Mouse (Mus musculus) thymus, postnatal 36 days (tissue): ENCODE data around the gene Olfr52.
"Not testable (repeated sequence)": the region's sequence is repeated elsewhere in the genome, so short reads cannot be mapped to it uniquely, and the experiment has no call there.

Experiments
- DNase-seq, 2 experiments: peaks; one replicate each; pipeline ENCODE4 v3.0.0; 2022; ENCODE audit warnings: mixed read lengths in 2 of 2

Olfr52 gene

DNA sequence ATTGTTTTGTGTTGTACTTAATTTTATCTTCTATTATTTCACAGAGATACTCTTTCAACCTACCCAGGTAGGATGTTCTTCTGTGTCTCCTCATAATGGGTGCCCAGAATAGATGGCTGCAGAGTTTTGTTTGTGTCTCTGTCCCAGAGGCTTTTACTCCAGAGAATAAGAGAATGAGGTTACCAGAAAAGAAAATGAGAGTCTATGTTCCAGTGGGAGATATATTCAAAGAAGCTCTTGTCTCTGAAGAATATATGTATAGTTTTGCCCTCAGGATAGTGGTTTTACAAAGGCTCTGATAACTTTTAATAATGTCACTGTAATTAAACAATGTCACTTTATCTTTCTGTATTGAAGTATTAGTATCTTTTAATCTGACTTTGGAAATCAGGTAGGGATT lies at the start of gene Olfr52:
Gene Olfr52, minus strand, starts transcription at position 101 of the 400 bp plus-strand sequence.
- no peak for DNase-seq

DNA sequence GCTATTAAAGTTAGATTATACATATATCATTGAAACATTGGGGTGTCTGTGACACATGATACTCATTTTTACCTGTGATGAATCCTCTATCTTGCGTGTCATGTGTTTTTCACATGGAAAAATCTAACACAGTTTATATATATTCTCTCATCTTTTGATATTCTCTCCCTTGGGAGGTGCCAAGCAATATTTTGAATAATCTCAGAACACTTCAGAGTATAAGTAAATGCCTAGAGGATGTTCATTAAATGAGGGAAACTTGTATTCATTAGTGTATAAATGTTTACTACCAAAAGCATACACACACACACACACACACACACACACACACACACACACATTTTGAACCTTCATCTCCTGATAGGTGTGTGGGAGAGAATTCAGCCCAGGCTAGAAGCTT lies 45.8 kb upstream of the Olfr52 start, which contains the start of gene Olfr1047:
Gene Olfr1047, minus strand, starts transcription at position 101 of the 400 bp plus-strand sequence.
- DNase-seq, result no peak

DNA sequence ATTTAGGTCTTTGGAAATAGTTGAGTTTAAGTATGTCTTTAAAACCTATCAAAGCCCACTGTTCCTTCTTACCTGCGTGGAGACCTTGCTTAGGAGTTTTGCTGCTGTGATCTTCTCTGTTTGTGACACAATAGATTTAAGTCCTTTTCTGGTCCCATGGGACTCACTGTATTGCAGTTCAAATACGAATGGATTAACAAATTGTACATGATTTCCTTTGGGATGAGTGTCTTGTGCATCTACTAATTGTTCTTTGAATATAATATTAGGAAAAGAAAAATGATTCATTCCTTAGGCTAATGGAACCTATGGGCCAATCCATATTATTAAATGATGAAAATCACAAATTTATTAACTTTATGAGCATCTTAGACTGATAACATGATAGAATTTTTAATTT lies 33.7 kb upstream of the Olfr52 start, which contains the start of gene Olfr1046:
Gene Olfr1046, minus strand, starts transcription at position 101 of the 400 bp plus-strand sequence.
- no peak for DNase-seq

DNA sequence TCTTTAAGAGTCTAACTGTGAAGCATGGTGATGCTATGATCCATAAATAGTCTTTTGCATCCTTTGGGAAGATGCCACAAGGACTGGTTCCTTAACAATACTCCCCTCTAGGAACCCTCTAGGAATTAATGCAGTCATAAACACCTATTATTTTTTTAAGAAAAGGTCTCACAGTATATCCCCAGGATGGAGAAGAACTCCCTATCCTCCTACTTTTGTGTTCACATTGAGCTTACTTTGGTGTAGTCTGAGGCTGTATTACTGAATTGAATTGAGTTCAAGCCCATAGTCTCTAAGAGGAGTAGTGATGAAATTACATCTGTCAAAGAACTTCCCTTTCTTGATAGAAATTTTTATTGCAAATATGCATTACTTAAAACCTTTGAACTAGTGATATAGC lies 17.4 kb upstream of the Olfr52 start, which contains the start of gene Olfr1045:
Gene Olfr1045, minus strand, starts transcription at position 101 of the 400 bp plus-strand sequence.
- DNase-seq, result no peak

DNA sequence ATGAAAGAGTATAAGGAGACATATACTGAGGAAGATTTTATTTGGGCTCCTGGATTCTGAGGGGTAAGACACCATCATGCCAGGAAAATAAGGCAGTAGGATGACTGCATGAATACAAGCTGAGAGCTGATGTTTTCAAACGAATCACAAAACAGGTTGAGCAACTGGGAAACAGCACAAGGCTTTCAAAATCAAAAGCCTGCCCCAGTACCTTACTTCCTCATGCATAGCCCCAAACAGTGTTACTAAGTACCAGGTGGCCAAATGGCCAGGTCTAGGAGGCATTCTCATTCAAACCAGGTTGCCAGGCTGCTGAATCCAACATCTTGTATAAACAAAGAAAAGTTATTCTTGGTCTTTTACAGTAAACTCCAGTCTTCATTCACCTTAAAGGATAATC lies 10.4 kb upstream of the Olfr52 start:
- no peak for DNase-seq

DNA sequence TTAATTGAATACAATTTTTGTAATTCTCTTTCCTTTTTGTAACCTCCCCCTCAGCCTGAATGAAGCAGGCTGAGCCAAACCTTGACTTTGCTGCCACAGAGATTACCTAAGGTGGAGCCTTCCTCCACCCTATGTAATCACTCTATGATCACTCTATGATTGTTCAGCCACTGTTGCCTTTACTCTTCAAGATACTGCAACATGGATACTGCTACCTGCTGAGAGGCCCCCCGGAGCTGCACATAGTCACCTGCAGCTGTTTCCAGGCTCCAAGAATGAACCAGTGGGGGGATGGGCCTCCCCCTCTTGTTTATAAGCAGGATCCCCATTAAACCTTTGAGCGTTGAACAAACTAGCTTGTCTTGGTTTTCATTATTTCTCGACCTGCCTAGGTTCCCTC lies 5.5 kb downstream of the Olfr52 start:
- no peak for DNase-seq

DNA sequence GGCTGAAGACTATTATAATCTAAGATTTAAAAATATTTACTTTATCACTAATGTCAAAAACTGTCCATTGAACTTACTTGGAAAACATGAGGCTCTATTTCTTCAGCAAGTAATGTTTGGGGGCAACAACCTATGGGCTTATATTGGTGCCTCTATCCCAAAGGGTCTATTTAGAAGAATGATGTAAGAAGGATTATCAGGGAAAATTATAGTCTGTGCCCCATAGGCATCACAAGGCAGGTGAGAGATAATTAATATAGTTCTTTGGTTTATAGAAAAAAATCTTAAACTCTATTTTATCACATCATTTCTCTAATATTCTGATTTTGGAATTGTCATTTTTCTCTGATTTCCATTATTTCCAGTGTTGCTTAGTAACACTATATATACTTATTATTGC lies 7.8 kb downstream of the Olfr52 start, which contains the start of gene Olfr1044:
Gene Olfr1044, minus strand, starts transcription at position 101 of the 400 bp plus-strand sequence.
- no peak for DNase-seq

DNA sequence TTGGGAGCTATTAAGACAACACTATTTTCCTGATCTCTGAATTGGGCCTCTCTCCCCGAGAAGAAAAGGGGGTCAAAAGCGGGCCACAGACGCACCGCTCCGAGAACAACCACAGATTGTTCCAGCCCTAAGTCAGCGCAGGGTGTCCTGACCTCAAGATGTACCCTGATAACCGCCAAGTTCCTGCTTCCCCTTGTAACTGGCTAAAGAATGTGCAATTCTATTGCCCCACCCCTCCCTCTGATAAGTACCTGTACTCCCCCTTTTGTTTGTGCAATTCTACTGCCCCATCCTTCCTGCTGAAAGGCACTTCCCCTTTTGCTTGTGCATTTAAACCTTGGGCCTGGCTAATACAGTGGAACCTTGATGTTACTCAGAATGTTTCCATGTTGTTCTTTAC lies 10.1 kb downstream of the Olfr52 start:
- not testable (repeated sequence) for DNase-seq

DNA sequence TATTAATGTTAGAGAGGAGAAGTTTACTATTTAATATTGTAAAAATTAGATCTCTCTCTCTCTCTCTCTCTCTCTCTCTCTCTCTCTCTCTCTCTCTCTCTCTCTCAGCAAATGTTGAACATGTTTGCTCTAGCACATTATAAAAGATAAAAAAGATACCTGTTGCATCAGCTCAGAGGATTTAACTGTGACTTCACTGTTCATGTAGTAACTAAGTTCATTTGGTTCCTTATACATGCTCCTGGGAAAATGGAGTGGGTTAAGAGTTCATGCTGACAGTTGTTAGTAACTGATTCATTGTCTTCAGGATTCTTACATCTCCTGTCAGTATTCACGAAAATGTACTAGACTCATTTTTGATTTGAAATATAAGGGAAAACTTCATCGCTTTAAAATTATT lies 18.1 kb downstream of the Olfr52 start, which contains the start of gene Olfr1043:
Gene Olfr1043, minus strand, starts transcription at position 101 of the 400 bp plus-strand sequence.
- DNase-seq, result no peak

DNA sequence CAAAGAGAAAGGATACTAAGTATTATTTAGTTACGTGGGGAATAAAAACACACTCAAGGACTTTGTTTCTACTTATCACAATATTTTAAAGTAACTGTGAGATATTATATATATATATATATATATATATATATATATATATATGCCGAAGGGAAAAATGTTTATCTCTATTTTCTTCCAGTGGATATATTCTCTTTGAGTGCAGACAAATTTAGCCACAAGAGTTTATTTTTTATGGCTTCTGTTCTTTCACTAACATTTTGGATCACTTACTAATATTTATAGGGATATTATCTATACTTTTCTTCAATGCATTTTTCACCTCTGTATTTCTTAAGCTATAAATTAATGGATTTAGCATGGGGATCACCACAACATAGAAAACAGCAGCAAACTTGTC lies 23.7 kb downstream of the Olfr52 start, which contains the start of gene Olfr1042:
Gene Olfr1042, minus strand, starts transcription at position 101 of the 400 bp plus-strand sequence.
- no peak for DNase-seq

DNA sequence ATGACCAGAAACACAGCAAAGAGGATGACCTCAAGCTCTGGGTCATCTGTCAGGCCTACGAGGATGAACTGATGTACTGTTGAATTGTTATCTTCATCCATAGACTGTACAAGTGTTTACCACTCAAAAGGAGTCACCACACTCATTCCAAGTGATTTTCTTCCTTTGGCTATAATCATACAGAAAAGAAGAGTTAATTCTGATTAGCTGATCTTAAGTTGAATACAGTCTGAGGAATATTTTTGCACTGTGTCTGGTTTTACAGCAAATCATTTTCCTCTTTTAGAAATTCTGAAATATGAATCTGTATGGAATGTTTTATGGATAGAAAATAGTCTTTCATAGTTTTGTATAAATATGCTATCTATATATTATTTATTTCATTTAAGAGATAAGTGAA lies 38.9 kb downstream of the Olfr52 start, which contains the start of gene Olfr1040:
Gene Olfr1040, minus strand, starts transcription at position 101 of the 400 bp plus-strand sequence.
- no peak for DNase-seq

DNA sequence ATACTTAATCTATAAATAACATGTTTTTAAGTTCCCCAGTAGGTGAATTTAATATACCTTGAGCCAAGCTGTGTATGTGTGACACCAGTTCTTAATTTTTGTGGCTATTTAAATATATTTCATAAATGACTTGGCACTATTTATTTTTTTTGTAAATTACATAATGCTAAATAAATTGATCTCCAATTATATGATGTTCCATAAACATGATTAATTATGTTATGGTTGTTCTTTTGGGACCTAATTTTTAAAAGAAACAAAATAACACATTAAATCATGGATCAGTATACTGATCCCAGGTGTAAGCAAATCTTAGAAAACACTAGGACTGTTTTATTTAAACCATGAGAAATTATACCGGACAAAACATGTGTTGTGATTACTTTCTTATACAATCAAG lies 49.7 kb downstream of the Olfr52 start, which contains the start of gene Olfr1039:
Gene Olfr1039, minus strand, starts transcription at position 101 of the 400 bp plus-strand sequence.
- no peak for DNase-seq
